Mouse (Mus musculus) embryo, embryonic 10.5 days (tissue): ENCODE data around the gene Col2a1.

ENCODE experiments used
- DNase-seq: peaks from one replicate; pipeline ENCODE4 v3.0.0-alpha.2; 2015; ENCODE audit warnings: low spot score

Col2a1 gene

GRCm38 (mm10) chr15:98002991-98003821, 1.3 kb downstream of the Col2a1 start:
- DNase-seq: peak; percentile 85

GRCm38 (mm10) chr15:98002113-98002990, 2.1 kb downstream of the Col2a1 start:
- peak; percentile 81 for DNase-seq

GRCm38 (mm10) chr15:98001321-98002112, 3.0 kb downstream of the Col2a1 start:
- peak; percentile 82 for DNase-seq

- peak; percentile 42 for DNase-seq
Measured at GRCm38 (mm10) chr15:97999991-98000390, 4.5 kb downstream of the Col2a1 start.

GRCm38 (mm10) chr15:97999546-97999945, 4.9 kb downstream of the Col2a1 start:
- DNase-seq: peak; percentile 32

DNA sequence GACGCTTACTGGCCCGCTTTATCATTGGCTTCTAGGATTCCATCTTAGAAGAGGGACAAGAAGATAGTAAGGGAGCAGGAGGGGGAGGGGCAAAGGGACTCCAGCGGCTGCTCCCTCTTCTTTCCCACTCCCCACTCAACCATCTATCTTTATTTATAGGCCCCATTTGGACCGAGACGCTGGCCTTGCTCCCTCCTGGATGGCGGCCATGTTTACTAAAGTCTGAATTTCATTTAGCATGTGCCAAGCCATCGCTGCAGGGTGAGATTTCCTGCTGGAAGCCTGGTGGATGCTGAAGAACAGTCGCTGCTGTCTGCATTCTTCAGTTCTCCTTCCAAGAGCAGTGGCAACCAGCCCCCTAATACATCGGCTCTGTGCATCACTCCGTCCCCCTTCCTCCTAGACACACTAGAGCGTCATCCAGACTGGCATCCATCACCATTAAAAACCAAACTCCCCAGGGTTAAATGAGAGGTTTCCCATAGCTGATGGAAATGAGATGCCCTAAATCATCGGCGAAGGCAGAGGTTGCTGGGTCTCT, 7.7 kb downstream of the Col2a1 start:
- no peak for DNase-seq

DNA sequence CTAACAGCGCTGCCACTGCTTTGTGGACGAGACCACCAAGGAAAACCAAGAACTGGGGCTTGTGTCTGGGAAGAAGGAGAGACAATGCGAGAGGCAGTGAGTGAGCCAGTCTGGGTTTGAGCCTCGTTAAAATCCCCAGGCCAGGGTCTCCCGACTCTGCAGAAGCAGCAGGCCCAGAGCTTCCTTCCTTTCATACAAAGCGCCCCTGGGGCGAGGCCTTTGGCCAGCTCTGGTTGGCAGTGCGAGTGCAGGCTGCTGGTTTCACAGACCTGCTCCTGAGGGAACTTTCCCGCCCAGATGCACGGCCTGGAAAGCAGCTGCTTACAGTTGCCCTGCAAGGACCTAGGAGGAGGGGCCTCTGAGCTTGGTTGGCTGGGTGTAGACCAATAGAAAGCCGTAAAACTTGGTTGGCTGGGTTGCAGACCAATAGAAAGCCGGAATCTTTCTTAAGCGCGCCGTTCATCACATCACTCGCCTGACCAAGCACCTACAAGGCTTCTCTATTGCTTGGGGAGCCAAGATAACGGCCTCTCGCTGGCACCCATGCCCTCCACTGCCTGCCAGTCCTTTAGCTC, 11.7 kb downstream of the Col2a1 start:
- DNase-seq: peak; percentile 97

DNA sequence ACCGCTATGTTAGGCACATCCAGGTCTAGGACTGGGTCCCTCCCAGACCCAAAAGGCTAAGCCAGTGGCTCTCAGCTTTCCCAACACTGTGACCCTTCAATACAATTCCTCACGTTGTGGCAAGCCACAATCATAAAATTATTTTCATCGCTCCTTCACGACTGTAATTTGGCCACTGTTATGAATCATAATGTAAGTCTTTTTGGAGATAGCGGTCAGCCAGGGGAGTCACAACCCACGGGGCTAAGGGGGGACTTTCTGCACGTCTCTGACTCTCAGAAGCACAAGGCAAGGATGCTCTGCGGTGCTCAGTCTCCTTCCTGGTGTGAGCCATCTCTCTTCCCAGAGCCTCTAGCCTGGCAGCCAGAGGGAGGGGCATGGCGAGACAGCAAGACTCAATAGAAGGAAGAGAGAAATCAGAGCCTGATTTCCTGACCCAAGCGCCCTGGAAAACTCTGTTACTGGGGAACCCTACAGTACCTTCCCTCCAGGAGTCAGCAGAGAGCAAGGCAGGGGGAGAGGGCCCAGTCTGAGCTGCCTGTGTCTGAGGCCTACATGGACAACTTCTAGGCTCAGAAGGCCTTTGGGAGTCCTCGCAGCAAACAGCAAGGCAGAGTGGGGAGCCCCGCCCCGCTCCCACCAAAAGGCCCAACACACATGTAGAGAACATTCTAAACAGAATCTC, 12.3 kb downstream of the Col2a1 start:
- peak; percentile 67 for DNase-seq

GRCm38 (mm10) chr15:97991285-97991895, 13.1 kb downstream of the Col2a1 start:
- peak; percentile 68 for DNase-seq

- DNase-seq: no peak
Measured at GRCm38 (mm10) chr15:97990721-97991120, 13.8 kb downstream of the Col2a1 start.

- DNase-seq: peak; percentile 97
Measured at GRCm38 (mm10) chr15:97990124-97990523, 14.4 kb downstream of the Col2a1 start.

- DNase-seq: peak; percentile 76
Measured at GRCm38 (mm10) chr15:97989544-97989943, 15.0 kb downstream of the Col2a1 start.

- no peak for DNase-seq
Measured at GRCm38 (mm10) chr15:97981560-97981959, 22.9 kb downstream of the Col2a1 start.

DNA sequence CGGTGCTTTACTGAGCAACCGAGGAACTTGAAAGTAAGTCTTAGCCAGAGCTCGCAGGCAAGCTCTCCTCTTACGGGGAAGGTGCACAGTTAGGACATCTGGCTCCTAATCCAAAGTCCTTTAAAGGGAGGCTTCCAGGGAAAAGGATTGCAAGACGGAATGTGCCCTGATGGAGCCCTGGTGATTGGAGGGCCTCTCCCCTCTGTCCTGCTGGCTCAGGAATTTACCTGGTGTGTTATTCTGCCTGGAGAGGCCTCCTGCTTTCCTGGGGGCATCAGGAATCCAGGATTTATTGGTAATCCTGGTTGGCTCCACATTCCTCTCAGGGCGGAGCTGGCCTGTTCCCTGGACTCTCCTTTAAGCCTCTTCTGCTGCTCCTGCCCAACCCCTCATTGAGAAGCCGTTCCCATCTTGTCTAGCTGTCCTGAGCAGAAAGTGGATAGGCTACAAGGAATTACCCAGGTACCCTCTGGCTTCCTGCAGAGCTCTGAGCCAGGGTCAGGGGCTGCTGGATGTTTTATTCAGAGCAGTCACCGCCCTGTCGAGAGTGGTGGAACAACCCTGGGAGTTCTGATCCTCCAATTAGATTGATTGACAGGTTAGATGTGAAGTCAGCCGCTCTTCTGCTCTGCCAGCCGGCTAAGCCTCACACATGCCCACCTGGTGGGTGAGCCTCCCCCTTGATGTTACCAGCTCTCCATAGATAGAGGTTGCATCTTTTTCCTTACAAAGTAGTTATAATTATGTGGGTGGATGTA, 31.1 kb downstream of the Col2a1 start:
- no peak for DNase-seq

DNA sequence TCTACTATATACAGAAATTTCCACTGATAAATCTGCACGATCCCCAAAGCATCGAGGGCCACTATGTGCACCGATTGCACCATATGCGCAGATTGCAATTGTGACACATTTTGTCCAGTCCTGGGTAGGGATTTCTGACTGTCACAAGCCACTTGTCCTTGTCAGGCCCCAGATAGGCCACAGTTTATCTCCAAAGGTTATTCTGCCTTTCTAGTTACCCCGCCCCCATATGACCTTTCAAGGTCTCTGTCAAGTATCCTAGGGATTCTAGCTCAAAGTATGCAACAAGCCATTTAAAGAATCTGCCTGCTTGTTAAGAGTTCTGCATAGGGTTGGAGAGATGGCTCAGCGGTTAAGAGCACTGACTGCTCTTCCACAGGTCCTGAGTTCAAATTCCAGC, 31.9 kb downstream of the Col2a1 start:
- DNase-seq: no peak

GRCm38 (mm10) chr15:97970299-97970698, 34.2 kb downstream of the Col2a1 start:
- peak; percentile 55 for DNase-seq

- DNase-seq: no peak
Measured at GRCm38 (mm10) chr15:97965311-97966045, 39.0 kb downstream of the Col2a1 start.

GRCm38 (mm10) chr15:97964836-97965187, 39.7 kb downstream of the Col2a1 start:
- DNase-seq: no peak
